Mouse (Mus musculus) limb, embryonic 14.5 days (tissue): Measurements from ENCODE around the gene Gtdc1. TPM values are rescaled to one million over a fixed set of nuclear protein-coding genes. Genes with fewer than 3 reads are reported as not detected.

ENCODE experiments used
- ATAC-seq: fragments of 200-750 bp; cut with Nextera tagmentation; 2 replicates; pipeline ENCODE4 v1.8.0; 2017; ENCODE audit warnings: low read depth, moderate number of reproducible peaks, moderate TSS enrichment; ENCODE audit not compliant: low FRiP score
- DNase-seq: peaks from one replicate; pipeline ENCODE4 v3.0.0-alpha.2; 2015; ENCODE audit warnings: low spot score
- H3K27ac ChIP-seq: fragments of 300-500 bp; sonication (generic); replicated peaks from 2 replicates; pipeline ENCODE4 v1.5.1; 2014; ENCODE audit warnings: low read depth, mild to moderate bottlenecking, low read length, moderate library complexity, mixed read lengths
- H3K27me3 ChIP-seq: fragments of 300-500 bp; sonication (generic); 2 replicates; pipeline ENCODE4 v1.6.1; 2014; ENCODE audit warnings: low read length, mixed read lengths; ENCODE audit not compliant: control insufficient read depth, insufficient read depth
- H3K36me3 ChIP-seq: fragments of 300-500 bp; sonication (generic); 2 replicates; pipeline ENCODE4 v1.6.1; 2014; ENCODE audit warnings: mild to moderate bottlenecking, low read length, moderate library complexity, mixed read lengths; ENCODE audit not compliant: control insufficient read depth, insufficient read depth
- H3K4me1 ChIP-seq: fragments of 300-500 bp; sonication (generic); 2 replicates; pipeline ENCODE4 v1.6.1; 2014; ENCODE audit warnings: antibody characterized with exemption, low read length, mixed read lengths; ENCODE audit not compliant: control insufficient read depth, insufficient read depth
- H3K4me2 ChIP-seq: fragments of 300-500 bp; sonication (generic); replicated peaks from 2 replicates; pipeline ENCODE4 v1.6.1; 2014; ENCODE audit warnings: low read depth, mild to moderate bottlenecking, low read length, moderate library complexity; ENCODE audit not compliant: severe bottlenecking
- H3K4me3 ChIP-seq: fragments of 300-500 bp; sonication (generic); replicated peaks from 2 replicates; pipeline ENCODE4 v1.5.1; 2014; ENCODE audit warnings: low read length
- H3K9ac ChIP-seq: fragments of 300-500 bp; sonication (generic); 2 replicates; pipeline ENCODE4 v1.6.1; 2014; ENCODE audit warnings: mild to moderate bottlenecking, low read depth, low read length, moderate library complexity; ENCODE audit not compliant: severe bottlenecking
- H3K9me3 ChIP-seq: fragments of 300-500 bp; sonication (generic); 2 replicates; pipeline ENCODE4 v1.6.1; 2016; ENCODE audit warnings: low read length; ENCODE audit not compliant: control insufficient read depth
- POLR2A ChIP-seq: fragments of 200-500 bp; IDR thresholded peaks from 2 replicates; pipeline ENCODE4 v1.8.0; 2012; ENCODE audit warnings: inconsistent platforms, mild to moderate bottlenecking, moderate library complexity, borderline replicate concordance; ENCODE audit not compliant: insufficient read depth, insufficient read length; ENCODE audit errors: extremely low read depth
- WGBS: fragments of 180-500 bp; shearing (Covaris S2); extraction: QIAGEN DNeasy Blood & Tissue Kit; methylation state at CpG from one replicate; pipeline ENCODE4 v1.1.7; 2014; 5-methylcytosine and 5-hydroxymethylcytosine counted together
- polyA plus RNA-seq, 2 experiments: library from polyadenylated mRNA; depleted of rRNA in 1 of 2; stranded (reverse) in 1 of 2; unstranded in 1 of 2; fragments of >200 nt; fragmentation: Nextera tagmentation in 1 of 2; extraction: Ambion mirVana in 1 of 2; gene quantifications; 2 replicates each; pipeline versions ENCODE4 v1.2.1 to v1.2.3; 2012 to 2014

Gene Gtdc1
- polyA plus RNA-seq, 2 experiments, result 14.3 to 22.9 TPM

- Histone ChIP-seq H3K9me3 (no peaks in the 10 kb centered on the region), H3K4me3 (no peak overlapping the region), H3K4me2 (no peak overlapping the region), H3K4me1 (no peaks in the 10 kb centered on the region), H3K36me3 (no peaks in the 10 kb centered on the region), H3K9ac (no peak overlapping the region), H3K27ac (no peak overlapping the region), H3K27me3 (no peaks in the 10 kb centered on the region)
- no peak for ATAC-seq
- TF ChIP-seq POLR2A, result no peak
- DNase-seq, result no peak
Measured at GRCm38 (mm10) chr2:44864726-44865125, 62.7 kb downstream of the Gtdc1 start.

GRCm38 (mm10) chr2:44854475-44854874 is 73.0 kb downstream of the Gtdc1 start:
- no peak overlapping the region for H3K9ac ChIP-seq
- DNase-seq (no peak), ATAC-seq (no peak)
- WGBS, result 63% methylated on average over 2 of the region's 2 CpGs
- H3K36me3 ChIP-seq, result no peaks in the 10 kb centered on the region
- no peak overlapping the region for H3K27ac ChIP-seq
- H3K4me1 ChIP-seq, result no peaks in the 10 kb centered on the region
- no peak overlapping the region for H3K4me2 ChIP-seq
- no peak for TF ChIP-seq POLR2A
- 0 out of 2 replicates have a peak, but pooled peaks cover 7% of the 10 kb centered on the region for H3K9me3 ChIP-seq
- H3K27me3 ChIP-seq, result no peaks in the 10 kb centered on the region
- H3K4me3 ChIP-seq, result no peak overlapping the region

- ATAC-seq, result no peak
Measured at GRCm38 (mm10) chr2:44849666-44850065, 77.8 kb downstream of the Gtdc1 start.

GRCm38 (mm10) chr2:44848156-44848555 is 79.3 kb downstream of the Gtdc1 start:
- Histone ChIP-seq H3K27ac (no peak overlapping the region), H3K27me3 (no peaks in the 10 kb centered on the region), H3K36me3 (no peaks in the 10 kb centered on the region), H3K9me3 (0 out of 2 replicates have a peak, but pooled peaks cover 7% of the 10 kb centered on the region), H3K9ac (no peak overlapping the region), H3K4me1 (no peaks in the 10 kb centered on the region), H3K4me3 (no peak overlapping the region), H3K4me2 (no peak overlapping the region)
- 79% methylated on average over 1 of the region's 1 CpGs for WGBS
- TF ChIP-seq POLR2A, result no peak
- DNase-seq (no peak), ATAC-seq (no peak)

More at GRCm38 (mm10) chr2:44849666-44850065, 77.8 kb downstream of the Gtdc1 start:
- Histone ChIP-seq H3K27ac (no peak overlapping the region), H3K9ac (no peak overlapping the region), H3K27me3 (no peaks in the 10 kb centered on the region), H3K4me1 (no peaks in the 10 kb centered on the region), H3K9me3 (0 out of 2 replicates have a peak, but pooled peaks cover 7% of the 10 kb centered on the region), H3K36me3 (no peaks in the 10 kb centered on the region), H3K4me3 (no peak overlapping the region), H3K4me2 (no peak overlapping the region)
- DNase-seq, result no peak
- TF ChIP-seq POLR2A, result no peak

GRCm38 (mm10) chr2:44845424-44845823 is 82.0 kb downstream of the Gtdc1 start:
- Histone ChIP-seq H3K27me3 (no peaks in the 10 kb centered on the region), H3K9me3 (no peaks in the 10 kb centered on the region), H3K9ac (no peak overlapping the region), H3K4me1 (no peaks in the 10 kb centered on the region), H3K27ac (no peak overlapping the region), H3K4me3 (no peak overlapping the region), H3K4me2 (no peak overlapping the region), H3K36me3 (no peaks in the 10 kb centered on the region)
- ATAC-seq (no peak), DNase-seq (no peak)
- WGBS, result 84% methylated on average over 4 of the region's 4 CpGs
- no peak for TF ChIP-seq POLR2A

- ATAC-seq (no peak), DNase-seq (no peak)
- WGBS, result 61% methylated on average over 2 of the region's 2 CpGs
- H3K4me3 ChIP-seq, result no peak overlapping the region
- H3K36me3 ChIP-seq, result 0 out of 2 replicates have a peak, but pooled peaks cover 2% of the 10 kb centered on the region
- no peak overlapping the region for H3K27ac ChIP-seq
- no peak overlapping the region for H3K4me2 ChIP-seq
- TF ChIP-seq POLR2A, result no peak
- H3K4me1 ChIP-seq, result no peaks in the 10 kb centered on the region
- H3K27me3 ChIP-seq, result no peaks in the 10 kb centered on the region
- H3K9me3 ChIP-seq, result no peaks in the 10 kb centered on the region
- H3K9ac ChIP-seq, result no peak overlapping the region
Measured at GRCm38 (mm10) chr2:44829753-44830152, 97.7 kb downstream of the Gtdc1 start.
